Mouse (Mus musculus): ENCODE measurements around the gene Neurl1a.

- no peak for TF ChIP-seq MAZ (IDR thresholded peaks at IDR 0.05; ENCODE audit: low read depth, low read length)
- no peak for TF ChIP-seq CTCF (IDR thresholded peaks at IDR 0.05 in 2 of 3, conservative IDR thresholded peaks at IDR 0.05 in 1 of 3; ENCODE audit: control insufficient read depth in 1 of 3, insufficient read depth in 1 of 3, low read depth in 2 of 3, low read length in 3 of 3, poor library complexity in 1 of 3, severe bottlenecking in 1 of 3)
- no peak for TF ChIP-seq POLR2A (IDR thresholded peaks at IDR 0.05; ENCODE audit: control insufficient read depth in 1 of 2, insufficient read depth in 1 of 2, low read depth in 1 of 2, low read length in 2 of 2, poor library complexity in 1 of 2)
- TF ChIP-seq NELFE (IDR thresholded peaks at IDR 0.05; ENCODE audit: low read depth, low read length), result no peak
- TF ChIP-seq ELF1 (IDR thresholded peaks at IDR 0.05; ENCODE audit: low read depth, low read length), result no peak
- no peak for TF ChIP-seq TAL1 (IDR thresholded peaks at IDR 0.05; ENCODE audit: low read length)
- no peak for TF ChIP-seq E2F4 (IDR thresholded peaks at IDR 0.05; ENCODE audit: borderline replicate concordance, low read depth, low read length)
- no peak for TF ChIP-seq EP300 (IDR thresholded peaks at IDR 0.05; ENCODE audit: low read depth in 1 of 2, low read length in 2 of 2)
- TF ChIP-seq ZMIZ1 (IDR thresholded peaks at IDR 0.05; ENCODE audit: low read depth, low read length), result no peak
- TF ChIP-seq ZNF384 (IDR thresholded peaks at IDR 0.05; ENCODE audit: low read depth, low read length), result no peak
- TF ChIP-seq USF1 (IDR thresholded peaks at IDR 0.05; ENCODE audit: low read depth, low read length), result no peak
- TF ChIP-seq UBTF (IDR thresholded peaks at IDR 0.05; ENCODE audit: borderline replicate concordance, insufficient read depth, low read depth, low read length), result no peak
- no peak for TF ChIP-seq MAFK (IDR thresholded peaks at IDR 0.05; ENCODE audit: borderline replicate concordance, low read depth, low read length)
- TF ChIP-seq ZC3H11A (IDR thresholded peaks at IDR 0.05; ENCODE audit: low read depth, low read length), result no peak
Observed at GRCm38 (mm10) chr19:47144154-47144553, 34.5 kb upstream of the Neurl1a start, which contains the start of gene Calhm1.

Data from MEL (cell line).